14 mouse cellular contexts compared by ENCODE assay signal in the genomic region with DNA sequence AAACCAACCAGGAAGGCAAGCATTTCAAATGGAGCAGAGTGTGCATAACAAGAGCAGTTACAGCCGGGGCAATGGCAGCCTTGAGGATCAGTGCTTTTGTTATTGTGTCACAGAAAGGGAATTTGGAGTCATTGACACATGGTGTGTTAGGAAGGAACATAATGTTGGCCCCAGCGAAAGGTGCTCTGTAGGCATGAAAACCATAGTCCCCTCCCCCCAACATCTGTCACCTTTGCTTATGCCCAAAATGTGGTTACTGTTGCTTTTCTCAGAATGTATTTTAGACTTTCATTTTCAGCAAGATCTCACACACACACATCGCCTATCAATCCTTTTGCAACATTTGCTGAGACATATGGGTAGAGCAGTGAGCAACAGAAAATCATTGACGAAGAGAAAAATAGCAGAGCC.
DNase-seq lines count a peak whose midpoint lies in the region; ATAC-seq and TF ChIP-seq lines count a peak whose summit lies in the region.
"Had no signal": no experiment of that assay in that cellular context is flagged by ENCODE, and none has a peak within 500 bp of the region (broad histone marks: within the 10 kb centered on the region; RNA-seq: fewer than 3 reads in every experiment).

No protein-coding gene starts in this region.

- H3K4me2 ChIP-seq in midbrain, embryonic 13.5 days (replicated peaks): no peak overlapping the region
- no peak overlapping the region for H3K4me2 ChIP-seq in hindbrain, postnatal 0 days (ENCODE audit: low read depth, low read length)
- H3K4me2 ChIP-seq: heart, embryonic 13.5 days; intestine, embryonic 15.5 days; lung, embryonic 14.5 days had no signal

- TF ChIP-seq CTCF in cerebellum, adult 2 months (IDR thresholded peaks at IDR 0.05; ENCODE audit: borderline replicate concordance, insufficient read depth, low read depth, low read length): no peak
- no peak for TF ChIP-seq CTCF in hindbrain, postnatal 0 days (IDR thresholded peaks at IDR 0.05; ENCODE audit: low read depth)

- H3K27me3 ChIP-seq in cerebellum, adult 2 months (ENCODE audit: control insufficient read depth, insufficient read depth, low read length): no peaks in the 10 kb centered on the region
- no peaks in the 10 kb centered on the region for H3K27me3 ChIP-seq in midbrain, embryonic 13.5 days
- no peaks in the 10 kb centered on the region for H3K27me3 ChIP-seq in hindbrain, postnatal 0 days (ENCODE audit: insufficient read depth, low read length)
- H3K27me3 ChIP-seq: heart, embryonic 13.5 days; intestine, embryonic 15.5 days had no signal

- H3K27ac ChIP-seq in cerebellum, adult 2 months (ENCODE audit: insufficient read depth, low read length): no peak overlapping the region
- H3K27ac ChIP-seq in midbrain, embryonic 13.5 days: no peak overlapping the region
- no peak overlapping the region for H3K27ac ChIP-seq in hindbrain, postnatal 0 days
- H3K27ac ChIP-seq: heart, embryonic 13.5 days; intestine, embryonic 15.5 days had no signal

- no peak for DNase-seq in frontal cortex, postnatal 25 days (ENCODE audit: low spot score in 2 of 2)
- peak; percentile 36 to 63 for DNase-seq in cerebellum, adult 2 months
- peak; percentile 8 to 53 for DNase-seq in frontal cortex, postnatal 36 days (ENCODE audit: low spot score in 2 of 2)
- peak; percentile 42 to 63 for DNase-seq in layer of hippocampus, postnatal 36 days
- DNase-seq in hindbrain, postnatal 0 days (ENCODE audit: low spot score): no peak
- DNase-seq: adrenal gland, adult 2 months; B cell, adult 2 months; kidney, postnatal 10 days; lung, embryonic 14.5 days; thymus, postnatal 25 days had no signal

- H3K4me3 ChIP-seq in cerebellum, adult 2 months (replicated peaks; ENCODE audit: insufficient read depth, low read depth, low read length): no peak overlapping the region
- H3K4me3 ChIP-seq in midbrain, embryonic 13.5 days (replicated peaks): no peak overlapping the region
- no peak overlapping the region for H3K4me3 ChIP-seq in hindbrain, postnatal 0 days (ENCODE audit: low read length)
- H3K4me3 ChIP-seq: heart, embryonic 13.5 days; intestine, embryonic 15.5 days had no signal

- H3K9ac ChIP-seq in midbrain, embryonic 13.5 days (replicated peaks): no peak overlapping the region
- no peak overlapping the region for H3K9ac ChIP-seq in hindbrain, postnatal 0 days (replicated peaks; ENCODE audit: low read length)
- H3K9ac ChIP-seq: heart, embryonic 13.5 days; intestine, embryonic 15.5 days; lung, embryonic 14.5 days had no signal

- 19% methylated on average over 4 of the region's 4 CpGs for WGBS in cerebellum, adult 2 months
- 87% methylated on average over 4 of the region's 4 CpGs for WGBS in midbrain, embryonic 13.5 days
- WGBS in hindbrain, postnatal 0 days: 81% methylated on average over 4 of the region's 4 CpGs

- peak; percentile 87 for ATAC-seq in frontal cortex, adult (ENCODE audit: low TSS enrichment)
- ATAC-seq in midbrain, embryonic 13.5 days: no peak
- no peak for ATAC-seq in hindbrain, postnatal 0 days
- ATAC-seq: intestine, embryonic 15.5 days had no signal

- H3K9me3 ChIP-seq in midbrain, embryonic 13.5 days: no peaks in the 10 kb centered on the region
- no peaks in the 10 kb centered on the region for H3K9me3 ChIP-seq in hindbrain, postnatal 0 days (ENCODE audit: low read length)
- H3K9me3 ChIP-seq: heart, embryonic 13.5 days; intestine, embryonic 15.5 days had no signal

- H3K4me1 ChIP-seq in cerebellum, adult 2 months (ENCODE audit: control insufficient read depth, insufficient read depth, low read length): peaks cover 5% of the 10 kb centered on the region; the same call in 1 of the 2 replicates
- H3K4me1 ChIP-seq in midbrain, embryonic 13.5 days (replicated peaks): no peaks in the 10 kb centered on the region
- no peaks in the 10 kb centered on the region for H3K4me1 ChIP-seq in hindbrain, postnatal 0 days (ENCODE audit: insufficient read depth, low read length)
- H3K4me1 ChIP-seq: heart, embryonic 13.5 days; intestine, embryonic 15.5 days had no signal

- no peaks in the 10 kb centered on the region for H3K36me3 ChIP-seq in midbrain, embryonic 13.5 days
- H3K36me3 ChIP-seq in hindbrain, postnatal 0 days (ENCODE audit: insufficient read depth, low read length): no peaks in the 10 kb centered on the region
- H3K36me3 ChIP-seq: heart, embryonic 13.5 days; intestine, embryonic 15.5 days had no signal

- TF ChIP-seq POLR2A in cerebellum, adult 2 months (IDR thresholded peaks at IDR 0.05; ENCODE audit: borderline replicate concordance, insufficient read depth, low read length): no peak

Comparison
In these comparisons a context has a peak if more than half of its experiments do, and no peak if none do; other contexts are left out.
1. DNase-seq: peak in cerebellum, adult 2 months (2 of 2), frontal cortex, postnatal 36 days (2 of 2) and layer of hippocampus, postnatal 36 days (2 of 2); none in frontal cortex, postnatal 25 days (0 of 2) and hindbrain, postnatal 0 days (single experiment).